Mouse (Mus musculus) bone marrow, adult 2 months (tissue): ENCODE results near the gene Mrps35. TPM values are rescaled to one million over a fixed set of nuclear protein-coding genes. Genes with fewer than 3 reads are reported as not detected.

Experiments
- H3K27ac ChIP-seq: fragments of 200-500 bp; 2 replicates; pipeline ENCODE4 v1.5.1; 2012; ENCODE audit warnings: low read depth, mild to moderate bottlenecking, control low read depth, inconsistent platforms, low read length; ENCODE audit not compliant: control insufficient read depth, poor library complexity, insufficient read depth
- H3K4me1 ChIP-seq: fragments of 200-500 bp; 2 replicates; pipeline ENCODE4 v1.6.1; 2011; ENCODE audit warnings: low read length; ENCODE audit not compliant: control insufficient read depth, insufficient read depth
- H3K4me3 ChIP-seq: fragments of 200-500 bp; replicated peaks from 2 replicates; pipeline ENCODE3; 2011; ENCODE audit warnings: mild to moderate bottlenecking, low read depth, low read length, control low read depth; ENCODE audit not compliant: control insufficient read depth
- CTCF ChIP-seq: fragments of 200-500 bp; IDR thresholded peaks from 2 replicates; pipeline ENCODE4 v1.5.1; 2011; ENCODE audit warnings: low read length, control low read depth; ENCODE audit not compliant: control insufficient read depth, insufficient read depth
- POLR2A ChIP-seq: fragments of 200-500 bp; IDR thresholded peaks from 2 replicates; pipeline ENCODE4 v1.6.1; 2011; ENCODE audit warnings: low read depth, mild to moderate bottlenecking, control low read depth, low read length, borderline replicate concordance; ENCODE audit not compliant: control insufficient read depth
- WGBS: fragments of 180-500 bp; shearing (Covaris S2); methylation state at CpG from one replicate; pipeline ENCODE4 v1.1.7; 2018; 5-methylcytosine and 5-hydroxymethylcytosine counted together
- polyA plus RNA-seq: library from polyadenylated mRNA; stranded (reverse); fragments of >200 nt; gene quantifications from 2 replicates; pipeline ENCODE4 v1.2.4, GENCODE M21; 2011; ENCODE audit warnings: low replicate concordance; ENCODE audit not compliant: missing spikeins, insufficient read depth, insufficient read length

Mrps35 gene
- polyA plus RNA-seq, 1 experiment, result 41.9 TPM

DNA sequence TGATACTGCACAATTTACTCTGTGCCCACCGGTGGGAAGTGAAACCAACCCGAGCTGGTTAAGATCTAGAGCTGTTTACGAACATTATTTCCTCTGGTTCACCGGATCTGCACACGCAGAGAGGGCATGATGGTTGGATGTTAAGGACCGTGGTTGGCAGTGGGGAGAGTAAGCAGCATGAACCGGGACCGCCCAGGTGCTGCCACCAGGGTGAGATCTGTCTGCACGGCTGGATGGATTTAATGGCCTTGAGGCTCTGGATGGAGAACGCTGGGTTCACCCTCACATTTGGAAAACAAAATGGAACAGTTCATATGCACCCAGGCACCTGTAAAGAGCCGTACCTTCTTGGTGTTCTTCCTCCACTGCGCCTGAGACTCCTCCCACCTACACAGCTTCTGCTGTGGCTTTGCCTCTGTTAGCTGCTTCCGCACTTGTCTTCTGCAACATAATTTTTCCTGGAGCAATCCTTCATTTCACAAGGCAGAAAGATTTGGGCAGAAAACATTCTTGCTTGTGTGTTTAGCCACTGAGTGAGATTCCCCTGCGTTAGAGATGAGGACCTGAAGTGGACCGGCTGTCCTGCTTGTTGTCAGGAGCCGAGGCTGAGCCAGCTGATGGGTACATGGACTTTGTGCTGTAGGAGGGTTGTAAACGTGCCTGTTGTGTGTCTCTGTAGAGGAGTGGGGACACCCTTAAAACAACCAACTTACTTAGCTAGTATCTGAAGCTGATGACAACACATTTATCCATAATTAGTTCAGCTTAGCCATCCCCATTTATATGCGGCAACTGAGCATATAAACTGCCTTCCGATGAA is 57.1 kb downstream of the Mrps35 start:
- Histone ChIP-seq H3K27ac (peak overlapping the region; percentile 67), H3K4me3 (peak overlapping the region; percentile 50), H3K4me1 (peaks cover 1% of the 10 kb centered on the region; the same call in 1 of the 2 replicates)
- TF ChIP-seq POLR2A (peak; percentile 27; the same call in 1 of the 2 replicates), CTCF (0 out of 2 replicates have a peak, but pooled peaks have one; percentile 18)
- 22% methylated on average over 19 of the region's 19 CpGs for WGBS

DNA sequence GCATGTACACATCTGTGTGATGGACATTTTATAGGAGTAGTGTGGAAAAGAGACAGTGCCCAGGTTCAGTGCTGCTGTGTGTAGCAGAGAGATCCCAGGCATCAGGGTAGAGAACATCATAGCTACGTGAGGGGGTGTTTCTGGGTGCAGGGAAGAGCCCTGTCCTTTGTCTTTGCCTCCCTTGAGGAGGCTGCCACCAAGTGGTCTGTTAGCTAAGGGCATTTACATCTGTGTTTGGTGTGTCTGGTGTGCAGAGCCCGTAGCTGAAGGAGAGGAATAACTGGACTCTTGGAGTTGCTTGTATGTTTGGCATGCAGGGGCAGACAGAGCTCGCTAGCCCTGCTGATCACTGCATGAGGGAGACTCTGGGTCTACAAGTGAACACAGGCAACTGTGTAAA is 59.7 kb downstream of the Mrps35 start:
- Histone ChIP-seq H3K4me1 (peaks cover 1% of the 10 kb centered on the region; the same call in 1 of the 2 replicates), H3K27ac (no peak overlapping the region), H3K4me3 (no peak overlapping the region)
- TF ChIP-seq POLR2A (no peak), CTCF (peak; percentile 44; the same call in 1 of the 2 replicates)
- WGBS, result 82% methylated on average over 3 of the region's 3 CpGs

DNA sequence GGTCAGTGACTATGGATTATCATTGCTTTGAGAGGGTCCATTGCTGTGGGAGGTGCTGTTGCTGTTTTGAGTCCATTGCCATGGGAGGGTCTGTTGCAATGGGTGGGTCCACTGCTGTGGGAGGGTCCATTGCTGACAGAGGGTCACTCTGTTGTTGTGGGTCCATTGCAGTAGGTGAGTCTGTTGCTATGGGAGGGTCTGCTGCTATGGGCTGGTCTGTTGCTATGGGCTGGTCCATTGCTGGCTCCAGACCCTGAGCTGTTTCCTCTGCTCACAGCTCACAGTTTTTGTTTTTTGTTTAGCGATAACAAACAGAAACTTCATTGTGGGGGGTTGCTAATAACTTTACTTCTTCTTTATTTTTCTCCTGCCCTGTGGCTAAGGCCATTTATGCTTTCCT is 63.0 kb downstream of the Mrps35 start:
- 85% methylated on average over 1 of the region's 1 CpGs for WGBS
- Histone ChIP-seq H3K4me3 (no peak overlapping the region), H3K27ac (no peak overlapping the region), H3K4me1 (no peaks in the 10 kb centered on the region; the same call in 1 of the 2 replicates)
- TF ChIP-seq POLR2A, result no peak
- TF ChIP-seq CTCF, result no peak

DNA sequence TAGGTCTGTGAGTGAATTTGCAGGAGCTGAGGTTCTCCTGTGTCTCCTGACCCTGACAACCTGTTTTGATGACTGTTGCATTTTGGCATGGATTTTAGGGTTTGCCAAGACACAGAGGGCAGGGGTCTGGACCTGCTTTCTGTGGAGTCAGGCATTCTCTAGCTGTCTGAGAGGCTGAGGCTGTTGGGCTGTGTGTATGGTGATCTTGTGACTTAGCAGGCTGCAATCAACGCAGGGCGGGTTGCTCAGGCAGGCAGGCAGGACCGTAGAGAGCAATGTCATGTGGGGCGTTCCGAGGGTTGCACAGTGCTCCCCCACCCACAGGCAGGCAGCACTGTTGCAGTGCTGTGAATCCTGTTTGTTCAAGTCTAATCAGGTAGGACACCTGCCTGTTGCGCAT is 64.2 kb downstream of the Mrps35 start:
- H3K4me1 ChIP-seq, result no peaks in the 10 kb centered on the region; the same call in 1 of the 2 replicates
- no peak overlapping the region for H3K27ac ChIP-seq
- no peak overlapping the region for H3K4me3 ChIP-seq
- WGBS, result 96% methylated on average over 6 of the region's 6 CpGs
- TF ChIP-seq CTCF, result no peak
- TF ChIP-seq POLR2A, result no peak

DNA sequence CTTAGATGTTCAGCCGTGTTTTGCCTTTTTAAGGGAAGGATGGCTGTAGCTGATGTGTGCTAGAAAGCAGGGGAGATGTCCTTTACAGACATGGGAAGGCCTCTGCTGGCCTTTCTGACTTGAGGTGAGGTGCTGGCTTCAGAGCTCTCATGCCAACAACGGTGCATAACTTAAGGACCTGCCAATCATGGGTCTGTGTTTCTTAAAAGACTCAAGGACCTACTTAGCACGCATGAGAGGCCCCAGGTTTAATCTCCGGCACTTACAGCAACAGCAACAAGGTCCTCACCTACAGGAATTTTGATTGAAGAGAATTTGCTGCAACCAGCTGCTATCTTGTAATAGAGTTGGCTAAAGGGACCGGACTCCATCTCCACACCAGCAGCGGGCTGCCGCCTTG is 66.7 kb downstream of the Mrps35 start:
- H3K4me3 ChIP-seq, result no peak overlapping the region
- 87% methylated on average over 7 of the region's 7 CpGs for WGBS

DNA sequence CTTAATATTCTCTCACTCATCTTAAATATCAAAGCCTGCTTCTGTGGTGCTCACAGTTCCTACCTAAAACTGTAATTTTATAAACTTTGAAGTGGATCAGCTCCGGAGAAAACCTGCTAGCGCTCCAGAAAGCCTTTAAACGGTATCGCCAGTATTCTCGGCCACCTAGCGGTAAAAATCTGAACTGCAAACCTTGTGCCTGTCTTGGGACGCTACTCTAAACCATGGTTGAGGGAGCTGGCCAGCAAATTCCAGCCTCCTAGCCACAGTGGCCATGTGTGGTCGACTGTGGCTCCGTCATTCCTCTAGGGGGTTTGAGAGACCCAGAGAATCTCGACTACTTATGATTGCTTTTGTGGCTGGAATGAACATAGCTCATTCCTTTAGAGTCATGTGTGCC is 74.0 kb downstream of the Mrps35 start:
- no peaks in the 10 kb centered on the region for H3K4me1 ChIP-seq
- no peak for TF ChIP-seq POLR2A
- TF ChIP-seq CTCF, result peak; percentile 35; the same call in 1 of the 2 replicates
- H3K4me3 ChIP-seq, result no peak overlapping the region
- 13% methylated on average over 10 of the region's 10 CpGs for WGBS
- H3K27ac ChIP-seq, result no peak overlapping the region

More for the DNA sequence above, 66.7 kb downstream of the Mrps35 start:
- TF ChIP-seq POLR2A (no peak), CTCF (no peak)
- Histone ChIP-seq H3K27ac (no peak overlapping the region), H3K4me1 (no peaks in the 10 kb centered on the region; the same call in 1 of the 2 replicates)

DNA sequence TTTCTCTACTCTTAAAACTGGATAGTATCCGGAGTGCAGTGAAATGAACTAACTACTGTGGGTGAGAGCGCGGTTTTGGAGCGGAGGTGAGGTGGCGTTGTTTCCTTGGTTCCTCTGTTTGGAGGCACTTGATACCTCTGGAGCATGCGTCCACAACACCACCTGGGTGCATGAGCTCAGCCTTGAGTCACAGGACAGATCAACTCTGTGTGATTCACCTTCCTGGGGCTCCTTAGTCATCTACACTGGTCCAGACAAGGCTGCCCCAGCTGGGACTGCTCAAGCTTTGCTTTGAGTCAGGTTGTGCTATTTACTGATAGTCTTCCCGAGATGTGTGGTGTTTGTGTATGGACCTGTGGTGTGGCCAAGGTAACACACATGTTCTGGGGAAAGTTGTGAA is 75.2 kb downstream of the Mrps35 start:
- no peaks in the 10 kb centered on the region for H3K4me1 ChIP-seq
- 88% methylated on average over 7 of the region's 7 CpGs for WGBS

DNA sequence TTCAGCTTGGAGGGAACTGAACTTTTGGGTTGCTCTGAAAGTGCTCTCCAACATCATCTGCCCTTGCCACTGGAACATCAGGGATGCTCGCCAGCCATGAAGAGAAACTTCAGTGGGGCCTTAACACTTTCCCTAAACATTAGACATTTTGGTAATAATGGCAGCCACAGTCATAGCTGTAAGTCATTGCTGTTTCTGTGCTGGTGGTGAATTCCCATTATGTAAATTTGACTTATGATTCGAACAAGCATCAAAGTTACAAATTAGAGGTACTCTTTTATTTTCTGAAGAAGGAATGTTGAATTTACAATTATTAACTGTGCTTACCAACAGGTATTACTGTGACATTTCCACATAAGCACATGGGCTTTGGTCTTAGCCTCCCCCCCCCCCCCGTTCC is 75.6 kb downstream of the Mrps35 start:
- H3K27ac ChIP-seq, result no peak overlapping the region
- H3K4me1 ChIP-seq, result no peaks in the 10 kb centered on the region
- WGBS, result 77% methylated on average over 3 of the region's 3 CpGs
- no peak overlapping the region for H3K4me3 ChIP-seq
- TF ChIP-seq CTCF, result no peak
- TF ChIP-seq POLR2A, result no peak

More for the DNA sequence above, 75.2 kb downstream of the Mrps35 start:
- Histone ChIP-seq H3K27ac (no peak overlapping the region), H3K4me3 (no peak overlapping the region)
- no peak for TF ChIP-seq POLR2A

DNA sequence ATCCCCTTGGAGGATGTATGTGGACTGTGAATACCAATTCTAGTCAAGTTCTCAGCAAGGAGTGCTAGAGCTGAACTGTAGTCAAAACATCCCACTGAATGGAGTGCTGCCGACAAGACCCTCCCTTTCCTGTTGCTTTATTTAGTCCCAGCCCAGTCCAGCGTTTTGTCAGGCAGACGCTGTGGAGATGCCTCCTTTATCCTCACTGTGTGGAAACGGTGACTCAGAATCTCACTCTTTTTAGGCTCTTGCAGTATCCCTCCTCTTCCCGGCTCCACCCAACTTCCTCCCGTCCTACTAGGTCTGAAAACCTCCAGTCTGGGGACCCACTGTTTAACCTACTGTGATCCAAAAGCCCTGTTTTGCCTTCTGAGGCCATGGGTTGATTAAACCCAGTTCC is 78.8 kb downstream of the Mrps35 start:
- Histone ChIP-seq H3K4me1 (no peaks in the 10 kb centered on the region), H3K4me3 (no peak overlapping the region), H3K27ac (no peak overlapping the region; the same call in 1 of the 2 replicates)
- no peak for TF ChIP-seq POLR2A
- TF ChIP-seq CTCF, result no peak
- 17% methylated on average over 6 of the region's 6 CpGs for WGBS

Other genes with a start within 250 kb of the Mrps35 start
- gene Arntl2, start 246.7 kb upstream of the Mrps35 start, polyA plus RNA-seq, result 0.85 TPM in 1 of 2 replicates, not detected in the other
- not detected in 2 replicates for gene Smco2, start 192.7 kb upstream of the Mrps35 start, polyA plus RNA-seq
- gene Ppfibp1, start 154.3 kb upstream of the Mrps35 start, polyA plus RNA-seq, result 9.3 and 15.5 TPM in 2 replicates
- not detected in 2 replicates for gene 1700034J05Rik, start 88.3 kb upstream of the Mrps35 start, polyA plus RNA-seq
- gene Rep15, start 10.2 kb upstream of the Mrps35 start, polyA plus RNA-seq, result 0.59 TPM in 1 of 2 replicates, not detected in the other
- not detected in 2 replicates for gene Mansc4, start 44.3 kb downstream of the Mrps35 start, polyA plus RNA-seq
- gene Klhl42, start 48.6 kb downstream of the Mrps35 start, polyA plus RNA-seq, result 1.3 and 3.9 TPM in 2 replicates
- gene Pthlh, start 221.4 kb downstream of the Mrps35 start, polyA plus RNA-seq, result not detected in 2 replicates